Mouse (Mus musculus): ENCODE results near the gene Ano10.

- TF ChIP-seq POLR2A (IDR thresholded peaks at IDR 0.05; ENCODE audit: insufficient read depth, low read depth, low read length) (no peak), CTCF (IDR thresholded peaks at IDR 0.05; ENCODE audit: insufficient read depth, low read depth, low read length) (no peak)
Measured at GRCm38 (mm10) chr9:122139236-122139635, 155.0 kb downstream of the Ano10 start.

All from olfactory bulb, adult 2 months (tissue).